Mouse (Mus musculus) embryo, embryonic 11.5 days (tissue): ENCODE results near the gene Ttc28.

Experiments
- DNase-seq: peaks from one replicate; pipeline ENCODE4 v3.0.0-alpha.2; 2012; ENCODE audit warnings: low read depth, low spot score

Gene Ttc28

DNA sequence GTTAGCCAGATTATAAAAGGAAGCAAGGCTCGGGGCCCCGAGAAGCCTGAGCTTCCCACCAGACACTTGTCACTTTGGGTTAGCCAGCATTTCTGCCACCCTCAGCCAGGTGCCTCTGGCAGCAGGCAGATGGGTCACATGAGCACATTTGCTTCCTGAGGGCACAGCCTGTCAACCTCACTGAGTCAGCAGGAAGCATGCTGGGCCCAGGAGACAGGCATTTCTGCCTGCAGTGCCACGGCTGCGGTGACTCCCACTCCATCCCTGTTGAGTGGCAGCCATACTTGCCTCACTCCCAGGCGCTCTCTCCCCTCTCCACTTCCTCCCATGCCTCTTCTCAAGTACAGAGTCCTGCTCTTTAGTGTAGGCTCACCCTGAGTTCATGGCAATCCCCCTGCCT is 395.3 kb downstream of the Ttc28 start:
- DNase-seq = no peak

DNA sequence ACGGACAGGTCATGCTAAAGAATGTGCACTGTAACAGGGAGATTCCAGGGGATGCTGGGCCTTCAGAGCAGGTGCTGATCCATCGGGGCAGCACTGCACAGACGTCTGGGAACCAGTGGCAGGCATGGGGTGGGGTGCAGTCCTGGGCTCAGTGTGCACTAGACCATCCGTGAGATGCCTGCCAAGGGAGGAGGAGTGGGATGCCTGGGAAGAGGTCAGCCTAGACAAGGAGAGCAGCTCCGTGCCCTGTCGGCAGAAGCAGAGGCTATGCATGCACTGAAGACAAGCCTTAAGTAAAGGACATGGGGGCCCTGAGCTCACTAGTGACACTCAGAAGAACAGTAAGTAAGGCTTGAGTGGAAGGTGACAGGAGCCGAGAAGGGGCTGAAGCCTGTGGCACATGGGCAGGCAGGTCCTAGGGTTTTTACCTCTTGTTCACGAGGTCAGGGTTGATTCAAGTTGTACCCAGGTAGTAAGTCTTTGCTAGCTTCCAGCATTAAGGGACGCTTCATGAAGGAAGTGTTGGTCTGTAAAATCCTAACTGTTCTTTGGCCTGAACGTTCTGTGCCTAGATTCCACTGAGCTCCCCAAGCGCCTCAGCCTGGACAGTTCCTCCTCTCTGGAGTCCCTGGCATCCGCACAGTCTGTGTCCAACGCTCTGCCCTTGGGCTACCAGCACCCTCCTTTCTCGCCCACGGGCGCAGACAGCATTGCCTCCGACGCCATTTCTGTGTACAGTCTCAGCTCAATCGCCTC is 405.0 kb downstream of the Ttc28 start:
- no peak for DNase-seq

DNA sequence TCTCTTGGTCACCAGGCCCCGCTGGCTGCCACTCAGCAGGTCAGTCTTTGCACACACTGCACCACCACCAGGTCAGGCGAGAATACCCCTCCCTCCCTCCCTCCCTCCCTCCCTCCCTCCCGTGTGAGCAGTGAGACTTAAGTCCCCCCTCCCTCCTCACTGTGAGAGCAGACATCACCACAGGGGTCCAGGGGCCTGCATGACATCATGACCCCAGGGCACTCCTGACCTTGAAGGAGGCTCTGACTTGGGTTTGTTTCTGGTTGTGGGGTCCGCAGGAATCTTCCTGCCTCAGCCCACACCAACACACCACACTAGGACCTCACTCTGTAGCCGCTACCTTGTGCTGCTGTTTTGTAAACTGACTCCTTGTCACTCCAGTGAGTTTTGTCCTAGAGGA is 408.0 kb downstream of the Ttc28 start:
- no peak for DNase-seq

DNA sequence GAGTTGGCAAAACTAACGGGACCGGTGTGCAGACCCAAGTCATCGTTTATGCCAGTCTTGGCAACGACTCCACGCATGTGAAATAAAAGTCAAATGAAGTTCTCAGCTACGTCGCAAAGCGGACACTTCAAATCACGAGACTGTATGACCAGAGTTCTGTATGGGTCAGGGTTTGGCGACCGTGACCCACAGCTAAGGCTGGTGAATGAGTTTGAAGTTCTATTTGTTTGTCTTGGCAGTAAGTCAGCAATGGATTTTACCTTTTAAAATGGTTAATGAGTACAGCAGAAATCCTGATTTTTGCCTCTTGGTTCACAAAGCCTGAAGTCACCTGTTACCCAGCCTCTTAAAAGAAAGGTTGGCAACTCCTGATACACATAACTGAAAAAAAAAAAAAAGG is 408.9 kb downstream of the Ttc28 start:
- DNase-seq = no peak

DNA sequence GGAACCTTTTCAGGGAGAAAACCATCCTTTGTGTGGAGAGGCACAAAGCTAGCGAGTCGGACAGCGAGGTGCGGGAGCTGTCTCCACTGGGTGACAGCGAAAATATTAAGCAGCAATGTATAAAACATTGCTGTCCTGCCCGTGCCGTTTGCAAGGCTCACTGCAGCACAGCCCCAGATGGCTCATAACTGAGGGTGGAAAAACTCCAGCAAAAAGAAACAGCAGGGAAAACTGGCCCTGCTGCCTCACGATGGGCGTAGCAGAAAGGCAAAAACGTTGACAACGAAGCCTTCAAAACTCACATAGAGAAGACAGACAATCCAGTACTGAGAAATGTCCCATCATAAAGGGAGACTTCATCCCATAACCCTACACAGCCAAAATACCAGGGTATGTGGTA is 410.5 kb downstream of the Ttc28 start:
- no peak for DNase-seq

DNA sequence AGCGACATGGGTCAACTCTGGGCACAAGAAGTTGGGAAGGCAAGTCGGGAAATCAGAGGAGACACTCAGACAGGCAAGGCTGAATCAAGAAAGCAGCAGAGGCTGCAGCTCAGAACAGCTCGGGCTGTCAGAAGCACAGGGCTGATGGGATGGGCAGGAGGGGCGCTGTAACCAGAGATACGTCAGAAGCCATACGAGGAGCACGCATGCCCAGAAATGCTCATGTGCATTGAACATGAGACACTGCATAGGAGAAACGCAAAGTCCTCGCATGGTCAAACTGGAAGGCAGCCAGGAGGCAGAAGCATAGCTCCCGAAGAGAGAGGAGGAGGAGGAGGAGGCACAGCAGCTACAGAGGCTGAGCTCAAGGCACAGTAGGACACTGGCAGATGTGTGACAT is 412.0 kb downstream of the Ttc28 start:
- no peak for DNase-seq

DNA sequence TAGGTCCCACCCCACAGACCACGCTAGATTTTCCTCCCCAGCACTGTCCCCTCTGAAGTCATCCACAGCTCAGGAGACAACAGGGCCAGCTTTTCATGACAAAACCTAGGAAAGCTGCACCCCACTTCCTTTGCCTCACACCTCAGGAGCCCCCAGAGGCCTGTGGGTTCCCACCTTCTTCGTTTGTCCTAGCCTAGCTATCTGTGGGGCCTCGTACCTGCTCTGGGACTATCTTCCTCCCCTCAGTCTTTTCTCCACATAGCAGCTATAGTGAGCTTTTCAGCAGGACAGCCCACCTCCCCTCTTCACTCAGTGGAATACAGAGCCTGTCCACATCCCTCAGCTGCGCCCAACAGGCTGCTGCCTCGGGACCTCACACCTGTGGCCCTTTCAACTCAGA is 418.2 kb downstream of the Ttc28 start:
- no peak for DNase-seq

DNA sequence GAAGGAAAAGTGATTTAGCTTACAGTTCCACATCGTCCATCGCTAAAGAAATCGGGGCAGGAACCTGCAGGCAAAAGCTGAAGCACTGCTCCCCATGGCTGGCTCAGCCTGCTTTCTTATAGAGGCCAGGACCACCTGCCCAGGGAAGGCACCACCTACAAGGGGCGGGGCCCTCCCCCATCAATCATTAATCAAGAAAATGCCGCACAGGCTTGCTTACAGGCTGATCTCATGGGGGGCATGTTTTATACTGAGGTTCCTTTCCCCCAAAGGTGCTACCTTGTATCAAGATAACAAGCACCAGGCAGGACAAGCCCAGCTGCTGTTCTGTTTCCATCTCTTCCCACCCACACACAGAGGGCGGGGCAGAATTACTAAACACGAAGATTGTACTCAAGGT is 419.1 kb downstream of the Ttc28 start:
- DNase-seq = no peak

DNA sequence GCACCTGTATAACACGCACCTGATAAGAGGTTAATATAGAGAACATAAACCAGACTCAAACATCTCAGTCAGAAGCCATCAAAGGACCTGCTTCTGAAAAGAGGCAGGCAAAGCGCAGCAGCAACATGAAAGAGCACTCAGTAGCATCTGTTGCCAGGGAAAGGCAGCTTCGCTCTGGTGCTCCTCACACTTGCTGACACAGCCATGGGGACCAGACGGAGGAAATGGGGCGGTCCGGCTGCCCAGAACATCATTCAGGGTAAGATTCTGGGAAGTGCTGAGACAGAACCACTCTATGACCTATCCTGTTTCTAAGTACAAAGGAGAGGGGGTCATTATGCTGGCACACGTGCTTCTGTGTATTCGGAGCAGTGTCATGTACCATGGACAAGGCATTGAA is 421.2 kb downstream of the Ttc28 start:
- no peak for DNase-seq

DNA sequence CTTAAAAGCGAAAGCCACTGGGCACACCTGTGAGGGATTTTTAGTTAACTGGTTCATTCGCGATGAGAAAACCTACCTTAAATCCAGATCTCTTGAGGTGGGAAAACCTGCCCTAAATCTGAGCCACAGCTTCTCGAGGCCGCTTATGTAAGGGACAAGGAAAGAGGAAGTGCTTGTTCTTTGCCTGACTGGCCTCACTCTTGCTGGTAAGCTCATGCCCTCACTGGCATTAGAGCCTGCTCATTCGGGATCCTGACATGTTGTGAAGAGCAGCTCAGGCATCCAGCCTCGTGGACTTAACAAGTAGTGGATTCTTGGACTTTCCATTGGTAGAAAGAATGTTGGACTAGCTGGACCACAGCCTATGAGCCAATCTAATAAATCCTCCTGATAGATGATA is 422.1 kb downstream of the Ttc28 start:
- no peak for DNase-seq

DNA sequence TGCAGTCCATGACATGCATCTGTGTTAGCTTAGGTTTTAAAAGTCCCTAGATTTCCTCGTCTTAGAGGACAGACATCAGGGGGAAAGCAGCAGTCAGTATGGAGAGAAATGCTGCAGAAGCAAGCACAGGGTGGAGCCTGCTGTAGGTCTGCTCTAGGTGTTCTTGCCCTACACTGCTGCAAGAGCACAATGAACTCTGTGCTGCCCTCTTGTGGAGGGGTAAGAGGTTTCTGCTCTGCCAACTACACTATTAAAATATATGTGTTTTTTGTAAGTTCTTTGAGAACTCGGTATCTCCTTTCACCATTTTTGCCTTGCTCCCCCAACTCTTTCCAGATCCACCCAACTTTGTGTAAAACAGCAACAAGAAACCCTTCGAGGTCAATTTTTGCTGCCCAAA is 425.1 kb downstream of the Ttc28 start:
- DNase-seq = no peak

DNA sequence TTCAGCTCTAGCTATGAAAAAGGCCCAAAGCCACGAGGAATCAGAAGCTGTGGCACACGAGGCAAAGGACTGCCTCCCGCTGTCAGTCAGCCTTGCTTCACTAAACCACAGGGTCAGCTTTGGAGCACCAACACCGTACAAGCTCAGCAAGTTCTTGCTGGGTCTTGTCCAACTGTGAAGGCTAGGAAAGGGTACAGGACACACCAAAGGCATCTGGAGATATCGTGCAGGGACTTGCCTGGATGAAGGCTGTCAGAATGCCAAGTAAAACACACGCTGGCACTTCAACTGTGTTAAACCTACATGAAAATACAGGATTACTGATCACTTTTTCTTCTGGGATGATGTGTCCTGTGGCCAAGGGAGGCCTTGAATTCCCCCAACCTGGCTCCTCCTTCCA is 430.6 kb downstream of the Ttc28 start:
- no peak for DNase-seq

DNA sequence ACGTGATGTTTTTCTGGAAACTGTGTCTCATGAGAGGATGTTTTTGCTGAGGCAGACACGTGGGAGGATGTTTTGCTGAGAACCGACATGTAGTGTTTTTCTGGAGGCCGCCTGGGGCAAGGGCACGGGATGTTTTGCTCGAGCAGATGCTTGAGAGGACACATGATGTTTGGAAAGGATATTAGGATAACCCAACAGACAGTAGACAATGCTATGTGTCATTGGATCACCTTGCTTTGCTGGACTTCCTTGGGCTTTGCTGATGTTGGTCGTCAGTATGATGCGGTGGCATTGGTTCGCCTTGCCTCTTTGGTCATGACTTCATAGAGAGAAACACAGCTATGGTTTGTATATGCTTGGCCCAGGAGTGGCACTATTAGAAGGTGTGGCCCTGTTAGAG is 434.2 kb downstream of the Ttc28 start:
- DNase-seq = no peak

DNA sequence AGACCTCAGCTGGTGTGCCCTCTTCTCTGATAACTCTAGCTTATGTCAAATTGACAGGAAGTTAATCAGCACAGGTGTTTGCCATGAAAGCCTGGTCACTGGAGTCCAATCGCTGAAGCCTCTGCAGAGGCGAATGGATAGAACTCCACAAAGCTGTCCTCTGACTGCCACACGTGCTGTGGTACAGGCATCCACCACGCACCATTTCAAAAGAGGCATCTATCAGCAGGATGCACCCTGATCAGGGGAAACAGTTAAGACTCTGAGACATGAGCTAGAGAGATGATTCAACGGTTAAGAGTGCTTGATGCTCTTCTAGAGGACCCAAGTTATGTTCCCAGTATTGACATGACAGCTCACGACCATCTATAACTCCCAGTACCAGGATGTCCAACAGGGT is 435.5 kb downstream of the Ttc28 start:
- no peak for DNase-seq

DNA sequence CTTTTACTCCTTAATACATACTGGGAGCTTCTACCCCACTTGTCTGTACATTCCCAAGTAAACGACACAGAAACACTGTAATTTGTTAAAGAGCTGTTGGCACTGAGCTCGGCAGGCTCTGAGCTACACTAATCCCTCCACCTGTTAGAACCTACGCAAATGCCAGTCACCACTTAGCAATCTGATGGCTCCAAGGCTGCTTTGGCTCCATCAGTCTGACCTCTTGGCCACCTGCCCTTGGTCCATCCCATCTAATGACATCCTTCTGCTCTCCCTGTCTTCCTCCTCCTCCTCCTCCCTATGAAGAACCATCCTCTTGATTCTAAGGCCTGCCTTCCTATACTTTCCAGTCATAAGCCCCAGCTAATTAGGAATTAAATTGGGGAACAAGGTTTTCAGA is 437.9 kb downstream of the Ttc28 start:
- no peak for DNase-seq

DNA sequence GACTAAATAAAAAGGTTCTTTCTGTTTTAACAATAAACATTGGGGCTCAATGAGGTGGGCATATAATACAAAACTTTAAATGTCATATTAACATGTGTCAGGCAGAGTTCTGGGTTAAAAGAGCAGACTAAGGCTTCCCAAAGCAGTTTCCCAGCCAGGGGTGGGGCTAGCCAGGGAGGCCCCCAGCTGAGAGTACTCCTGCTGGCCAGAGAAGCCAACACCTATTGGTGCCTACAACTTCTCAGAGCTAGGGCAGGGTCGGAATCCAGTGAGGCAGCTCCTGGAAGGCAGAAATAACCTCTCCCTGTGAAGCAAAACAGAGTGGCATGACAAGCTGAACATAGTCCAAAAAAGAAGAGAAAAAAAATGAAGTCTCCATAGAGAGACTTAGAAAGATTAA is 439.3 kb downstream of the Ttc28 start:
- DNase-seq = no peak

DNA sequence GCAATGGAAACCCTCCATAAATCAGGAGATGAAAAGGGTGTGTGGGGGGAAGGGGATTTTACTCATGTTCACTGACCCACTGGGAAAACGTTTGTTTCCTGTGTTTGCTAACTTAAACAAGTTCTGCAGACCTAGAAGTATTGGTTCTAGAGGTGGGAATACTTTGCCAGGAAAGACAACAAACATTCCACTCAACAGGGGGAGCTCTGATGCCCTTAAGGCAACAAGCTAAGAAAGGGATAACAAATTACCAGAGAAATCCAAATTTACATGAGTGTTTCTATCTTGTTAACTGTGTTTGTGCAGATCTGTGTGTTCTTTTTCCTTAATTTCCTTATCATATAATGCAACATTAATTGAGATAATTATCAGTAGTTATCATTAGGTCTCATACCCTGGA is 446.2 kb downstream of the Ttc28 start:
- no peak for DNase-seq

DNA sequence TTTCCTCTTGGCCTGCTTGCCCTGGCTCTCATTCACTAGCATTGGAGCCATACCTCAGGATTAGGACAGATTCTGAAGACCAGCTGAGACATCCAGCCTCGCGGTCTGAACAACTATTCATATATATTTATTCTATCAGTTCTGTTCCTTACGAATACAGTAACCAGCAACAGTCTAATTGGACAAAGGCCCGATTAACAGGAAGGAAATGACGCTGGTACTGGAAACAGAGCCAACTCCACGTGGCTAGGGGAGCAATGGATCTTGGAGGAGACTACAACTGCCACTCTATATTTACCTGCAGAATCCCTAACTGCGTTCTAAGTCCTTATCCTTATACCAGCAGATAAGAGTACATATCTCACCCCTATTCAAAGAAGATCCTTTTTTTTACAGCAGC is 447.8 kb downstream of the Ttc28 start:
- DNase-seq = no peak

DNA sequence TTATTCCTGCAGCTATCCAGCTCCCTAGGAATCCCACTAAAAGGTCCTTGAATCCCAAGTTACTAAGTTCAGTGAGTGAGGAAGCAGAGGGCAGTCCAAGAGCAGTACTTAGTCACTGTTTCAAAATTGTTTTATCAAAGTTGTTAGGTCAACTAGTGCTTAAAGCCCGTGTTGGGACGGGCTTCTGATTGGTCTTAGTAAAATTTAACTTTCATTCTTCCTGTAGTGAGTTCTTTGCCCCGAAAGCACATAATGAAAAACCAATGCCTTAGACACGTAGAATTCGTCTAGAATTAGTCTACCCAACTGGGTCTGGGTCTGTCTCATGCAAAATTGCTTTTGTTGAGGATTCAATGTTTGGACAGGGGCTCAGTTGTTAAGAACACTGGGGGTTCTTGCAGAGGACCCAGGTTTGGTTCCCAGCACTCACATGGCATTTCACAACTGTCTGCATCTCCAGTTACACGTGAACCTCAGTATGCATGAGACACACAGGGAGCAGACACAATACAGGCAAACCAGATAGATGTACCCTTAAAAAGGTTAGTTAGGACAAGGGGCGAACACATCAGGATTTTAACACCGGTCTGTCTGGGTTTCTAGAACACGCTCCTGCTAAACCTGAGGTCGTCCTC is 450.3 kb downstream of the Ttc28 start:
- DNase-seq = no peak

DNA sequence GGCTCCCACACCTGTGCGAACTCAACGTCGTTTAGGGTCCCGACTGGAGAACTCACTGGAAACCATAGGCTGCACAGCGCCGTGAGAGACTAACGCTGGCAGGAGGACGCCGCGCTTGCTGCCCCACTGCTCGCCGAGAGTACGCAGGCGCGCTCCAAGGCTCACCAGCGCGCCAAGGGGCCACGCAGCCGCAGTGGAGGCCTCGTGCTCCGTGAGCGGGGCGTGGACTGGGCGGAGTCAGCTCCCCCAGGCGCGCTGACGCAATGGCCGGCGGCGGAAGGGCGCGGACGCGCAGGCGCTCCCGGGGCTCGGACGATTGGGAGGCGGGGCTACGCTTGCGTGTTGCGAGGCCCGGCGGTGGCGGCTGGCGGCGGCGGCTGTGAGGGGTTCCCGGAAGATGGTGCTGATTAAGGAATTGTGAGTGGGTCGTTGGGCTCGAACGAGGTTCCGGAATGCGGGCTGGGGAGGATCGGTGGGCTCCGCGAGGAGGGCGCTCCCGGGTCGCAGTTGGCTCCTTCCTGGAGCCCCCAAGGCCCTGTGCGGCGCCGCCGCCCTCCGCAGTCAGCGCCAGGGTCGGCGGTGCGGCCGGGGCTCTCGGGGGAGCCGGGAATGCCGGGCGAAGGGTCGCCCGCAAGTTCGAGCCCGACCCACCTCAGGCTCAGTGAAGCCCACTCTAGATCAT is 451.0 kb downstream of the Ttc28 start, which contains the start of gene Pitpnb:
Gene Pitpnb (plus strand): TSS at position 347 of the 682 bp plus-strand sequence.
- peak; percentile 98 for DNase-seq

DNA sequence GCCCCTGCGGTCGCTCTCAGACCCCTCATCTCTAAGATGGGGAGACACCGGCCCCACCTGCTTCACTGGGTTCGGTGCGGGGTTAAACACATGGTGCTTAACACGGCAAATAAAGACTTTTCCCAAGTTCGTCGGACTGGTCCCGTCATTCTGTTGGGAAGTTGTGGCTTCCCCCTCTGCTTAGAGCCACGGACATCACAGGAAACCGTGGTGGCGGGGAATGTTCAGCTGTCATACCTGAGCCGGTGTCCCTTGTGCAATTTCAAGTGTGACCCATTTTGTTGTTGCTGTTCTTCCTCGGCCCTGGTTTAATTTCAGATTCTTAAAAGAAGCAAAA is 451.5 kb downstream of the Ttc28 start:
- peak; percentile 9 for DNase-seq

DNA sequence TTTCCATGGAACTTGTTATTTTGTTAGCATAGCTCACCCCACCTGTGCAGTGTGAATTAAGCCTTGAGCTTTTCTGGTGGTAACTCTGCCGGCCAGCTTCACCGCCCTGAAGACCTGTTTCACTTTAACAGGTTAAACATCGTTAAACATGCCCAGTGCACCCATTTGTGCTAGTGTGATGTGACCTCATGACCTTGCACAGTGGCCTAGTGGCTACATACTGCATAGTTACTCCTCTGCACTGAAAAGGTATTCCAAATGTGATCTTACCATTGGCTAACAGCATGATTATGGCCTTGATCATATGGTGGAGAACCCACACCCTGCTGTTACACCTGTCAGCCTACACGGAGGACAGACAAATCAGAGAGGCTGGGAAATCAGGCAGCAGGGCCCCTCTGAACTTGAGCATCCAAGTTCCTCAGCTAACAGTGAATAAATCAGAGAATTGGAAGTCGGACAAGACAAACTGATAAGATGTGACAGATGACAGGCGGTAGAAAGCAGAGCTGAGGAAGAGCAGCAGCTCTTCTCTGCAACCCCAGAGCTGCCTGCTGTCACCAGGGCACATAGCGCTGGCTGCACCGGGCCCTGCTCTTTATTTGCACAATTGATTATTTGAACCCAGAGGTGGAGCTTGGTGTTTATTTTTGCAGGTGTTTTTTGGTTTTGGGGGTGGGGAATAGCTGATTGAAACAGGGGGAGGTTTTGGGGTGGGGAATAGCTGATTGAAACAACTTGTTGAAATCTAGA is 456.5 kb downstream of the Ttc28 start:
- DNase-seq = no peak
